Mouse (Mus musculus) lung, adult 2 months (tissue): Measurements from ENCODE around the gene Krtap19-5.

Experiments used
- CTCF ChIP-seq: fragments of 200-500 bp; IDR thresholded peaks from 2 replicates; pipeline ENCODE4 v1.5.1; 2011; ENCODE audit warnings: mild to moderate bottlenecking, low read length, control low read depth; ENCODE audit not compliant: insufficient read depth
- POLR2A ChIP-seq: fragments of 200-500 bp; IDR thresholded peaks from 2 replicates; pipeline ENCODE4 v1.6.1; 2011; ENCODE audit warnings: low read depth, mild to moderate bottlenecking, control low read depth, low read length, borderline replicate concordance; ENCODE audit errors: extremely low read depth

GRCm38 (mm10) chr16:88869311-88869710, 26.9 kb downstream of the Krtap19-5 start, which contains the start of gene Krtap19-1:
- TF ChIP-seq CTCF, result no peak
- no peak for TF ChIP-seq POLR2A
